Mouse (Mus musculus) urinary bladder, postnatal 0 days (tissue): Measurements from ENCODE around the gene Abi1. TPM values are rescaled to one million over a fixed set of nuclear protein-coding genes. Genes with fewer than 3 reads are reported as not detected.

ENCODE experiments used
- polyA plus RNA-seq: library from polyadenylated mRNA; unstranded; fragments of >200 nt; fragmentation: Nextera tagmentation; extraction: Ambion mirVana; gene quantifications from 2 replicates; pipeline ENCODE4 v1.2.1, GENCODE M21; 2015

The Abi1 gene
- polyA plus RNA-seq = 40.0 and 44.3 TPM in 2 replicates

GRCm38 (mm10) chr2:23040001-23040646 is at the start of gene Abi1:
Gene Abi1, minus strand, starts transcription at chr2:23040241.

GRCm38 (mm10) chr2:23067552-23068369 is 27.7 kb upstream of the Abi1 start, which contains the start of gene Acbd5:
Gene Acbd5, plus strand, starts transcription at chr2:23068167.

GRCm38 (mm10) chr2:22895282-22896273 is 144.5 kb downstream of the Abi1 start, which contains the start of gene Pdss1:
Gene Pdss1, plus strand, starts transcription at chr2:22895522.

Other genes with a start within 250 kb of the Abi1 start
- 8.9 and 12.7 TPM in 2 replicates for gene Pdss1, start 144.7 kb downstream of the Abi1 start, polyA plus RNA-seq
- 18.2 and 21.3 TPM in 2 replicates for gene Acbd5, start 27.9 kb upstream of the Abi1 start, polyA plus RNA-seq
- 2.2 and 3.6 TPM in 2 replicates for gene Mastl, start 115.8 kb upstream of the Abi1 start, polyA plus RNA-seq
- 40.3 and 48.7 TPM in 2 replicates for gene Yme1l1, start 116.1 kb upstream of the Abi1 start, polyA plus RNA-seq
- not detected in 2 replicates for gene 4931423N10Rik, start 167.2 kb upstream of the Abi1 start, polyA plus RNA-seq